Mouse (Mus musculus) thymus, adult 2 months (tissue): Measurements from ENCODE around the gene Rabl6.

Source experiments
- CTCF ChIP-seq: fragments of 200-500 bp; IDR thresholded peaks from 2 replicates; pipeline ENCODE4 v1.5.1; 2012; ENCODE audit warnings: mild to moderate bottlenecking, control low read depth, low read length, moderate library complexity, borderline replicate concordance; ENCODE audit not compliant: control insufficient read depth, poor library complexity, insufficient read depth; ENCODE audit errors: extremely low read depth
- POLR2A ChIP-seq: fragments of 200-500 bp; IDR thresholded peaks from 2 replicates; pipeline ENCODE4 v1.6.1; 2012; ENCODE audit warnings: mild to moderate bottlenecking, low read length, control low read depth, moderate library complexity; ENCODE audit not compliant: control insufficient read depth, poor library complexity, insufficient read depth; ENCODE audit errors: extremely low read depth

DNA sequence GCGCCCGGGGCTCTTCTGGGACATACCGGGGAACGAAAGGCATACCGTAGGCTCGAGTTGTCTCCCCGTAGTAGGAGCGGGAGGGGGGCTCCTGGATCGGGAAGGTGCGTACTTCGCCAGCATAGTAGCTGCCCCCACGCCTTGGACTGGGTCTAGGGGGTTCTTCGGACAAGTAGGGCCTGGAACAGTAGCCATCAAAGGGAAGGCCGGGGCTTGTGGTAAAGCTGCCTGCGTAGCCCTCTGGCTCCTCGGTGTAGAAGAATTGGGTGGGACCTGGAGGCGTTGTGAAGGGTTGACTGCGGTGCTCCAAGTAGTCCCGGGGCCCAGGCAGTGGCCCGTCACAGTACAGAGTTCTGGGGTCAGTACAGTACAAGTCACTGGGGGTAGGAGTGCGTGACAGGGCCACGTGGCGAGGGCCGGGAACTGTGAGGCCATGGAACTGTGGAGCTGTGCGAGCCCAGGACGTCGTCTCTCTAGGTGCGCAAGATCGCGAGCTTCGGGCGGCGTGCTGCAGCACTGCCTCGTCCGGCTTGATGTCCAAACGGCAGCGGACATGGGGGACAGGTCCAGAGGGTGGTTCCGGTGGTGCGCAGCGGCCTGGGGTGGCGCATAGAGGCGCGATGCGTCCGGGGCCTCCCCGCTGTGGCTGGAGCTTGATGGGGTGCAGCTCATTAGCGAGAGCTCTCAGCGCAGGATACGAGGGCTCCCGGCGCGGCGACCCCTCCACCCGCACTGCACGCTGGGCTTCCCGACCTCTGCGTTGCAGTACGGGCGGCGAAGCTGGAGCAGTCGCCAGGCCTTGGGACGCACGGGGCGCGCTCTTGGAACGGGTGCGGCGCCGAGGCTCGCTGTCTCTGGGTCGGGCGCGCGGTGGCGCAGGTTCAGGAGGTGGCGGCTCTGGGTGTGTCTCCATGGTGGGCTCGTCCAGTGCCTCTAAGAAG is 29.3 kb downstream of the Rabl6 start:
- no peak for TF ChIP-seq POLR2A
- no peak for TF ChIP-seq CTCF
